Mouse (Mus musculus) macrophage (primary cell): Measurements from ENCODE around the gene Foxj2. TPM values are rescaled to one million over a fixed set of nuclear protein-coding genes. Genes with fewer than 3 reads are reported as not detected.

Experiments
- H3K27ac ChIP-seq: fragments of 350-480 bp; formaldehyde crosslinking; 2 replicates; pipeline ENCODE4 v1.9.0; 2021
- H3K36me3 ChIP-seq: fragments of 350-480 bp; formaldehyde crosslinking; 2 replicates; pipeline ENCODE4 v1.9.0; 2021; ENCODE audit errors: inconsistent target
- H3K4me3 ChIP-seq: fragments of 350-480 bp; formaldehyde crosslinking; 2 replicates; pipeline ENCODE4 v1.9.0; 2021; ENCODE audit errors: inconsistent target
- H3K79me2 ChIP-seq: fragments of 350-480 bp; formaldehyde crosslinking; 2 replicates; pipeline ENCODE4 v1.9.0; 2021; ENCODE audit errors: inconsistent target
- WGBS: methylation state at CpG from one replicate; pipeline ENCODE4 v1.1.7; 2026; ENCODE audit warnings: inconsistent platforms; ENCODE audit not compliant: missing documents; 5-methylcytosine and 5-hydroxymethylcytosine counted together
- polyA plus RNA-seq: library from polyadenylated mRNA; stranded (reverse); fragments of 250-400 nt; gene quantifications from 3 replicates; pipeline ENCODE4 v1.2.4, GENCODE M21; 2018; ENCODE audit warnings: inconsistent platforms

Foxj2 gene
- polyA plus RNA-seq, 1 experiment from 2014 or later = 18.5 TPM

DNA sequence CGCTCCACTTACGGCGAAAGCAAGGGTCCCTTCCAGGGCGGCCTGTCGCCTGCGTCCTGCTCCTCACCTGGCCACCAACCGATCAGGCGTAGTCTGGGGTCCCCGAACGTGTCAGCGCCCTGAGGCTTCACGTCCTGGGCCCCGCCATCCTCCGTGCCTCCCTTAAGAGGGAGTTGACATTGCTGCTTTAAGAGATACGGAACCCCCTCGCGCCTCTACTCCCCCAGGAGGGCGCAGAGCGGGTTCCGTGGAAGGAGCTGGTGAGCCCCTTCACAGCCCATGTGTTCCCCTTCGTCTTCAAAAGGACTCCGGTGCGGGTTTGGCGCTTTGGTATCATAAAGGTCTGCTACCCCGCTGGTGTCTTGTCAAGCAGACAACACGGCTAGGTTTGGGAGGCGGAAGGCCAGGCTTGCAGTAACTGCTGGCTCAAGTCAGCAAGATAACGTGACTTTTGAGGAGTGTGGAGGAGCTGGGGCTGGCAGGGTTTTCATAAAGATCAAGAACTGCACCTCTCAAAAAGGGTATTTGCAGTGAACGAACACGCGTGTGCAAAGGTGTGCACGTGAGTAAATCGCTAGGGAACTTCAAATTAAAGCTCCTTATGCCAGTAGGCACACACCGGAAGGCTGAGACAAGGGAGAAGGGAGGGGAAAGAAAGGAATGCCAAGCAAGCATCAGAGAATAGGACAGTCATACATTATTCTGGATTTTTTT, 17.8 kb upstream of the Foxj2 start:
- H3K27ac ChIP-seq = peak overlapping the region; percentile 57
- WGBS = 7% methylated on average over 34 of the region's 34 CpGs

DNA sequence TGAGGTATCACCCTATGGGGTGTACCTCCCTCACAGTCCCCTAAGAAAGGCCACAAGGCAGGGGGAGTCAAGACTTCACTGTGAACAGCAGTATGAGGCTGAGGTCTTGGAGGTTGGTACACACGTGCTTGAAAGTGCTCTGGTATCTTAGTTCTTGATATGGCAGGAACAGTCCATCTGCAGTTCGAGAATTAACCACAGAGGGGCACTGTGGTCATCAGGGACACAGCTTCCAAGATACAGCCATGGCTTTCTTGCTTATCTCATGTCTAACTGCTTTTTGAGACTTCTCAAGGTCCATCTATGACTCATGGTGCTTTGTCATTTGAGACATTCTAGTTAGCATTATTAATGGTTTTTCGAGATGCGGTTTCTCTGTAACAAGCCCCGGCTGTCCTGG, 15.3 kb upstream of the Foxj2 start:
- 7% methylated on average over 5 of the region's 5 CpGs for WGBS
- Histone ChIP-seq H3K79me2 (no peaks in the 10 kb centered on the region), H3K4me3 (no peak overlapping the region), H3K27ac (peak overlapping the region; percentile 7; the same call in 1 of the 2 replicates), H3K36me3 (no peaks in the 10 kb centered on the region)

More for the DNA sequence above, 17.8 kb upstream of the Foxj2 start:
- Histone ChIP-seq H3K36me3 (no peaks in the 10 kb centered on the region), H3K79me2 (no peaks in the 10 kb centered on the region), H3K4me3 (peak overlapping the region; percentile 40)

DNA sequence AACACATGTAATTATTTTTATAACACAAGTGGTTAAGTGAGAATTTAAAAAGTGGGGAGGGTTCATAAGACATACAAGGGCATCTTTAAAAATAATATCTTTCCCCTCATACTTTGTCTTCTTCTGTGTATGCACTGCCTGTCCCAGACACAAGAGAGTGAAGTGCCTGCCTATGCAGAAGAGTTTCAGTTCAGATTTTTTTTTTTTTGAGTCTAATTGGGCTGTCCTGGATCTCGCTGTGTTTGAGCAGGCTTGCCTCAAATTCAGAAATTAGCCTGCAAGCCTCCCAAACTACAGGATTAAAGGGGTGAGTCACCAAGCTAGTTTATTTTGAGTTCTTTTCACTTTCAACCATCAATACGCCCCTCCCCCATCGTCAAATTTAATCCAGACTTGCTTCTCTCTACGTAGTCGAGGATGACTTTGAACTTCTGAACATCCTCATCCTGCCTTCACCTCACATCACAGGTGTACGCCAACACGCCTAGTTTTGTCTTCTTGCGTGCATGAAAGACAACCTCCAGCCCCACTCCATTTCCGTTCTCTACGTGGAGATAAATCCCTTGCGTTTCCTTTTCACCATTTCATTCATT, 9.6 kb upstream of the Foxj2 start:
- Histone ChIP-seq H3K36me3 (no peaks in the 10 kb centered on the region), H3K4me3 (peak overlapping the region; percentile 64), H3K27ac (peak overlapping the region; percentile 85), H3K79me2 (no peaks in the 10 kb centered on the region)
- WGBS = 0% methylated on average over 11 of the region's 11 CpGs

DNA sequence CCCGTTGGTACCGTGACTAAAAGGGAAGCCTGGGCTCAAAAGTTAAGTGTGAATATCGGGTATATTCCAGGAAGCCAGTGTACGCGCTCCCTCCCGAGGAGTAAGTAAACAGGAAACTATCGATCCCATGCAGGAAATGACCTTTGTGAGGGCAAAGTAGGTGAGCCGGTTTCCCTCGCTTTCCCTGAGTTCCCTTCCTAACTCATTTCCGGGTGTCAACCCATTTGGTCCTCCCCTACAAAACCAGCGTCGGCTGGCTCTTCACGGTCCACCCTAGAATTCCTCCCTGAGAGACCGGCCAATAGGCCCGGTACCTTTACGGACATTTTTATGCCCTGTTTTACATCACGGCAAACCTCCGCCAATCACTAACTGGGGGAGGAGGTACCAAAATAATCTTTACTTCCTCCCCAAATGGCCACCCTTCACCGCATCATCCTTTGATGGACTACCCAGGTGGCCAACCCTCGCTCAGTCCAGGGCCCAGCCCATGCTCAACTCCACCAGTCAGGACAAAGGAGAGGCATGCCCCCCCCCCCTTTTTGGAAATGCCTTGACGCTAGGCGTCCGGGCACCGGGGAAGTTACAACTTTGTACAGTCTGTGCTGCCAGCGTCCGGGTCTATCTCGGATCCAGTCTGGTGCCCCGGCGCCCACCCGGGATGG, 9.0 kb upstream of the Foxj2 start:
- WGBS = 1% methylated on average over 30 of the region's 30 CpGs
- Histone ChIP-seq H3K4me3 (peak overlapping the region; percentile 64), H3K79me2 (no peaks in the 10 kb centered on the region), H3K27ac (peak overlapping the region; percentile 85), H3K36me3 (no peaks in the 10 kb centered on the region)

DNA sequence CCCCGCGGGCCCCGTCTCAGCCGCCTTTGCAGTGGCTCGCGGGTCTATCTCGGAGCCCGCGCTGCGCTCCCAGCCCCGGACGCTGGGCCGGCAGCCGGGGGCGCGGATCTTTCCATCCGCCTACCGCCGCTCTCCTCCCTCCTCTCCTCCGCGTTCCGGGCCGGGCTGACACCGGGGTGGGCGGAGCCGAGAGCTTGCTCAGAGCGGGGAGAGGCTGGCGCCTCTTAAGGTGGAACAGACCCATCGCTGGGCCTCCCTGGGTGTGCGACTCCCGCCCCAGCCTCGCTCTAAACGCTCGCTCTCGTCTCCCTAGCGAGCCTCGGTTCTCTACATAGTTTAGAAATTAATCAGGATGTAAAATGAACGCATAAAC, 8.4 kb upstream of the Foxj2 start:
- no peaks in the 10 kb centered on the region for H3K79me2 ChIP-seq
- peak overlapping the region; percentile 85 for H3K27ac ChIP-seq
- H3K4me3 ChIP-seq = peak overlapping the region; percentile 64
- no peaks in the 10 kb centered on the region for H3K36me3 ChIP-seq
- 1% methylated on average over 32 of the region's 38 CpGs for WGBS

DNA sequence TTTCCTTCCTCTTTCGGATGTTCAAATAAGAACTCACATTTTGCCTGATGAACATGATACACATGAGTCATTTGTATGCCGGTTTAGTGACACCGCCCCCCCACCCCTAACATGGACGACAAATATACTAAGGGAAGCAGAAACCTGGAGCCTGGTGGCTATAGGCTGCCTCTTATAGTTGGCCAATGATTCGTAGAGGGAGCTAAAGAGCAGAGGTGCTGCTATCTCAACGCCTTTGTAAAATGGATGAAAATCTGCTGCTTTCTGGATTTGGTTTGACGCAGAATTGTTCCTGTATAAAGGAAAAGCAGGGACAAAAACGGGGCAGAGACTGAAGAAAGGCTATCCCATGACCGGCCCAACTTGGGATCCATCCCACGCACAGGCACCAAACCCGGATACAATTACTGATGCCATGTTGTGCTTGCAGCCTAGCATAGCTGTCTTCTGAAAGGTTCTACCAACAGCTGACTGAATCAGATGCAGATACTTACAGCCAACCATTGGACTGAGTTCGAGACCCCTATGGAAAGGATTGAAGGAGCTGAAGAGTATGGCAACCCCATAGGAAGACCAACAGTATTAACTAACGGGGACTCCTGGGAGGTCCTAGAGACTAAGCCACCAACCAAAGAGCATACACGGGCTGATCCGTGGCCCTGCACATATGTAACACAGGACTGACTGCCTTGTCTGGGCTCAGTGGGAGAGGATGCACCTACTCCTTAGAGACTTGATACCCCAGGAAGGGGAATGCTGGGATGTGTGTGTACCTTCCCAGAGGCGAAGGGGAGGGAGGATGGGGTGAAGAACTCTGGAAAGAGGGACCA, 7.7 kb upstream of the Foxj2 start:
- Histone ChIP-seq H3K79me2 (no peaks in the 10 kb centered on the region), H3K27ac (peak overlapping the region; percentile 85), H3K4me3 (peak overlapping the region; percentile 64), H3K36me3 (no peaks in the 10 kb centered on the region)
- WGBS = 42% methylated on average over 16 of the region's 16 CpGs

DNA sequence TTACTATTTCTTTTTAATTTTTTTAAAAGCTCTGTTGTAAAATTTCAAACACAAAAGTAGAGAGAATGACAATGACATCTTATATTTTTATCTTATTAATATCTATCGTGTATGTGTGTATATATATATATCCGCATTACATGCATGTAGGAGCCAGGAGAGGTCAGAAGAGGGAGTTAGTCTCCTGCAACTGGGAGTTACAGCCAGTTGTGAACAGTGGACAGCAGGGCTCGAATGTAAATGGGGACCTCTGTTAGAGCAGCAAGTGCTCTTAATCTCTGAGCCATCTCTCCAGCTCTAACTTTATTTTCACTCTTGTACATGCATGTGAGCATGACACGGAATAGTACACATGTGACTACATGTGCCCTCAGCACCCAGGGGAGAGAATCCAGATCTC, 7.0 kb upstream of the Foxj2 start:
- H3K79me2 ChIP-seq = no peaks in the 10 kb centered on the region
- H3K27ac ChIP-seq = no peak overlapping the region
- WGBS = 100% methylated on average over 4 of the region's 4 CpGs
- no peak overlapping the region for H3K4me3 ChIP-seq
- H3K36me3 ChIP-seq = no peaks in the 10 kb centered on the region

DNA sequence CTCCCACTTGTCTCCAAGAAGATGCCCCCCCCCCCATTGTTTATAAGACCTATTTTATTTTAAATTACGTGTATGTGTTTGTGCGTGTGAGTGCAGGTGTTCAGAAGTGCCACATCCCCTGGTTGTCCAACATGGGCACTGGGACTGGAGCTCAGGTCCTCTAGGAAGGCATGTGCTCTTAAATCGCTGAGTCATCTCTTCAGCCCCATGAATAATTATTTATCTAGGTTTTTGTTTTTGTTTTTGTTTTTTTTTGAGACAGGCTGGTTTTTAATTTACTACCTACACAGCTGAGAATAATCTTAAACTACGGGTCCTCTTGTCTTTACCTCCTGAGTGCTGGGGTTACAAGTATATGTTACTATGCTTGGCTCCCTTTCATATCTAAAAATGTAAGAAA, 6.1 kb upstream of the Foxj2 start:
- no peak overlapping the region for H3K4me3 ChIP-seq
- H3K36me3 ChIP-seq = no peaks in the 10 kb centered on the region
- no peak overlapping the region for H3K27ac ChIP-seq
- WGBS = 90% methylated on average over 2 of the region's 4 CpGs
- no peaks in the 10 kb centered on the region for H3K79me2 ChIP-seq

DNA sequence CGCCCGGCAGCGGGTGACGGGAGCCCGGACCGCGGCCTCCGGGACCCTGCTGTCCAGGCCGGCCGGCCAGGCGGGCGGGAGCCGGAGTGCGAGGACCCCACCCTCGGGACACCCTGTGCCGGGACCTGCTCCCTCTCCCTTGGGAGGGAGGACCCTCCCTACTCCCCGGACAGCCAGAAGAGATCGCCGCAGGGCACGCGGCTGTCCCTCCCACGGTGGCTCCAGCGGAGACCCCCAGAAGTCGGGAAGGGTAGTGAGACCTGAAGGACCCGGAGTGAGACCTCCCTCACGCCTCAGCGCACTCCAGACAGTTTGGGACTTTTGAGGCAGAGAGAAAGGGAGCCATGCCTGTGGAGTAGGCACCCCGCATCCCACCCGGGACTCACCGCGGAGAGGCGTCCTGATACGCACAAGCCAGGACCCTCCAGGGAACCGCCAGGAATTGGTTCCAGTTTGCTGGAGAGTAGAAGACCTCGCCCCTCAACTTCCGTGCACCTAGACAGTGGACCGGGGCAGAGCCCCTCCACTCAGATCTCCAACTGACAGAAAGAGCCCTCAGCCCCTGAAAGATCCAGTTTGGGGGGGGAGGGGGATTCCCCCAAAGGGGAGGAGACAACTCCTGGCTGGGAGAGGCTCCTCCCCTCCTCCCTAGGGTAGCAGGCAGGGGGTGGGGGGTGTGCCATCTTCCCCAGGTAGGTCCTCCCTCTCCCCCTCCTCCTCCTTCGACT, 521 bp downstream of the Foxj2 start:
- H3K27ac ChIP-seq = peak overlapping the region; percentile 41
- peaks cover 53% of the 10 kb centered on the region for H3K79me2 ChIP-seq
- H3K4me3 ChIP-seq = peak overlapping the region; percentile 87
- H3K36me3 ChIP-seq = 0 out of 2 replicates have a peak, but pooled peaks cover 7% of the 10 kb centered on the region
- 3% methylated on average over 22 of the region's 38 CpGs for WGBS

DNA sequence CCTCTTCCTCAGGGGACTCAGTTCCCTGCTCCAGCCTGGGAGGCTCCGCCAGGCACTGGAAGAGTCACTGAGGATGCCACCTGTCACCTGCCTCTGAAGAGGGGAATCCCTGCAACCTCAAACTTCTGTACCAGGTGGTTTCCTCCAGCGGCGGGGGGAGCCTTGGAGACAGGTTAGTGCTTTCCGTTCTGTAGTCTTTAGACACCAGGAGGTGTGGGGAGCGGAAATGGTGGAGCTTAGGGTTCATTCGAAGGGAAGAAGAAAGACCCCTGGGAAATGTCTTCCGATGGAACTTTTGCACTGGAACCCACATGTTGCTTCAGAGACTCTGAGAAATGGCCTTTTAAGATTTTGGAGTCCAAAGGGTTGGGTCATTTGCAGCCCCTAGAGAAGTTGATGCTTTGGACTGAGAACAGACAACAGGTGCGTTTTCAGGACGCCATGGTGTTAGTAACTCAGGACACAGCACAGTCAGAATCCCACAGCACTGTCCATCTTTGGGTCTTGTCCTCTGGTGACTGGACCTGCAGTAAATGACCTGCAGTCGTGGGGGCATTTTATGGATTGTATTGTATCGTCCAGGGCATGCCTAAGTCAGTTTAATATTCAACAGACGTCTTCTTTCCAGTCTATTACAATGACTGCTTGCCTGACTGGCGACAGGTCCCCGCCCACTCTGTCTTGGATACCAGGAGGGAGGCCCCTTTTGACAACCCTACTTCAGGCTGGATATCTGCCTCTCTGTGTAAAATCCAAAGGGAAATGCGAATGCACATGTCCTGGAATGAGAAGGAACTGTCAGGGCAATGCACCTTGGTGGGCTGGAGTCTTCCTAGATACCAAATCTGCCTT, 1.3 kb downstream of the Foxj2 start:
- Histone ChIP-seq H3K36me3 (0 out of 2 replicates have a peak, but pooled peaks cover 7% of the 10 kb centered on the region), H3K4me3 (peak overlapping the region; percentile 87), H3K27ac (peak overlapping the region; percentile 41; the same call in 1 of the 2 replicates), H3K79me2 (peaks cover 60% of the 10 kb centered on the region)
- 66% methylated on average over 15 of the region's 15 CpGs for WGBS

DNA sequence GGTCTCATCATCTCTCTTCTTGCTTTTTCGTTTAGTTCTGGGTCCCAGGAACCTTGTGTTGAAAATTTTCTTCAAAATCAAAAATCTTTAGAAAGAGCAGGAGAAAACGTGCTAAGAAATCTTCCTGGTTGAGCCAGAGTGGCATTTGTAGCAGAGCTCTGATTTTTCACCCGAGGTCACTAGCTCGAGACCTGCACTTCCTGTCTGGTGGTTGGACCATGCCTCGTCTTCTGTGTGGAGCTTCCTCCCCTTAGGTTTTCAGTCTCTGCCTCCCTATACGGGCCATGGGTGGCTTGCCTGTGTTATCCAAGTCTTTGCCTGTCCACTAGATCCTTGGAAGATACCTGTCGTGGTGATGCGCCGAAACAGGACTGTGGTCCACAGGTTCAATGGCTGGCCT, 2.1 kb downstream of the Foxj2 start:
- peaks cover 68% of the 10 kb centered on the region for H3K79me2 ChIP-seq
- WGBS = 36% methylated on average over 7 of the region's 9 CpGs
- no peak overlapping the region; the same call in 1 of the 2 replicates for H3K4me3 ChIP-seq
- no peak overlapping the region for H3K27ac ChIP-seq
- H3K36me3 ChIP-seq = 0 out of 2 replicates have a peak, but pooled peaks cover 7% of the 10 kb centered on the region

DNA sequence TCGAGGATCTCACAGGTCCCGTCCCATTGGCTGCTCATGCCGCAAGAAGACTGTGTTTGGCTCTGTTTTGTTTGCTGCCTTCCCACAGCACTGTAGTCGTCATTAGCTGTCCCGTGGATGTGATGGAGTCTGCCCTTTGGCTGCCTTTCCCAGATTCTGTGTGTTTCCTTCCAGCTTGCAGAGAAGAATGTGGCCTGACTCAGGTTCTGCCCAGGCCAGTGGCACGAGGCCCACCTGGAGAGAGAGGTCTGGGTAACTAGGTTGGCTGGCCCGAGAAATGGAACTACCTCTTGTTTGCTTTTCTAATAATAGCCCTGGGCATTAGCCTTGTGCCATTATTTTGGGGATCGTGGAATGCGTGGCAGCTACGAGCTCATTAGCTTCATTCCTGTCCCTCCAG, 4.4 kb downstream of the Foxj2 start:
- no peak overlapping the region for H3K27ac ChIP-seq
- H3K36me3 ChIP-seq = peaks cover 17% of the 10 kb centered on the region; the same call in 1 of the 2 replicates
- H3K4me3 ChIP-seq = no peak overlapping the region
- H3K79me2 ChIP-seq = peaks cover 82% of the 10 kb centered on the region
- 93% methylated on average over 10 of the region's 10 CpGs for WGBS

DNA sequence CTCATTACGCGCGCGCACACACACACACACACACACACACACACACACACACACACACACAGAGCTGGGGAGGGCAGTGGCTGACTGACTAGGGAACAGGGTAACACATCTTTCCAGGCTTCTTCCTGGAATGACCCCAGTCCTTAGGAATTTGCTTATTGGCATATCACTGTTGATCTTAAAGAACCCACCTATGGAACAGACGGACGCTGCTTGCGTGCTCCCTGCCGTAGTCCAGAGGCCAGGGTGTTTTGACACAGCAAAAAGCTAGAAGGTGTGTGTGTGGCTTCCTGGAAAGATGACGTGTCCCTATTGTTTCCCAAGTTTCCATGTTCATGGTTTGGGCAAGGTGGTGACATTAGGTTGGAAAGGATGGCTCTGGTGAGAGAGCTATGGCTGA, 5.5 kb downstream of the Foxj2 start:
- peaks cover 28% of the 10 kb centered on the region; the same call in 1 of the 2 replicates for H3K36me3 ChIP-seq
- no peak overlapping the region for H3K27ac ChIP-seq
- peaks cover 90% of the 10 kb centered on the region for H3K79me2 ChIP-seq
- WGBS = 96% methylated on average over 9 of the region's 9 CpGs
- no peak overlapping the region for H3K4me3 ChIP-seq
